Mouse (Mus musculus) heart, embryonic 13.5 days (tissue): Measurements from ENCODE around the gene Stard13. TPM values are rescaled to one million over a fixed set of nuclear protein-coding genes. Genes with fewer than 3 reads are reported as not detected.

Source experiments
- ATAC-seq: fragments of 200-750 bp; cut with Nextera tagmentation; 2 replicates; pipeline ENCODE4 v1.8.0; 2017; ENCODE audit warnings: moderate TSS enrichment; ENCODE audit not compliant: insufficient number of reproducible peaks, low FRiP score, low TSS enrichment; ENCODE audit errors: extremely low read depth
- H3K27ac ChIP-seq: fragments of 300-500 bp; sonication (generic); replicated peaks from 2 replicates; pipeline ENCODE4 v1.5.1; 2015; ENCODE audit warnings: moderate library complexity, mild to moderate bottlenecking, inconsistent platforms
- H3K27me3 ChIP-seq: fragments of 300-500 bp; sonication (generic); replicated peaks from 2 replicates; pipeline ENCODE4 v1.6.1; 2015; ENCODE audit warnings: mild to moderate bottlenecking, inconsistent platforms
- H3K36me3 ChIP-seq: fragments of 300-500 bp; sonication (generic); 2 replicates; pipeline ENCODE4 v1.6.1; 2015; ENCODE audit warnings: mild to moderate bottlenecking, inconsistent platforms
- H3K4me1 ChIP-seq: fragments of 300-500 bp; sonication (generic); 2 replicates; pipeline ENCODE4 v1.6.1; 2015; ENCODE audit warnings: inconsistent platforms
- H3K4me2 ChIP-seq: fragments of 300-500 bp; sonication (generic); 2 replicates; pipeline ENCODE4 v1.6.1; 2015; ENCODE audit warnings: inconsistent platforms, mild to moderate bottlenecking, moderate library complexity
- H3K4me3 ChIP-seq: fragments of 300-500 bp; sonication (generic); 2 replicates; pipeline ENCODE4 v1.5.1; 2015; ENCODE audit warnings: moderate library complexity, mild to moderate bottlenecking, inconsistent platforms
- H3K9ac ChIP-seq: fragments of 300-500 bp; sonication (generic); 2 replicates; pipeline ENCODE4 v1.6.1; 2015; ENCODE audit warnings: inconsistent platforms, mild to moderate bottlenecking, moderate library complexity
- H3K9me3 ChIP-seq: fragments of 300-500 bp; sonication (generic); 2 replicates; pipeline ENCODE4 v1.6.1; 2016; ENCODE audit warnings: inconsistent platforms
- WGBS: fragments of 180-500 bp; shearing (Covaris S2); methylation state at CpG from one replicate; pipeline ENCODE4 v1.1.7; 2015; ENCODE audit warnings: mixed read lengths; 5-methylcytosine and 5-hydroxymethylcytosine counted together
- polyA plus RNA-seq: library from polyadenylated mRNA; unstranded; fragments of >200 nt; fragmentation: Nextera tagmentation; extraction: Ambion mirVana; gene quantifications from 2 replicates; pipeline ENCODE4 v1.2.1, GENCODE M21; 2015

The Stard13 gene
- 3.8 and 4.7 TPM in 2 replicates for polyA plus RNA-seq

- H3K27me3 ChIP-seq: peaks cover 31% of the 10 kb centered on the region
- ATAC-seq: no peak; the same call in 1 of the 2 replicates
- H3K9me3 ChIP-seq: no peaks in the 10 kb centered on the region
- H3K27ac ChIP-seq: no peak within 1 kb of the TSS
- H3K4me3 ChIP-seq: peak within 1 kb of the TSS; percentile 67
- H3K9ac ChIP-seq: peak within 1 kb of the TSS; percentile 84
- peak within 1 kb of the TSS; percentile 99 for H3K4me2 ChIP-seq
- WGBS: under 1% methylated on average over 48 of the region's 49 CpGs
- H3K36me3 ChIP-seq: no peaks in the 10 kb centered on the region
- peaks cover 13% of the 10 kb centered on the region for H3K4me1 ChIP-seq
Observed at GRCm38 (mm10) chr5:151233400-151234031, at the start of gene Stard13. Stard13 (minus strand) TSS chr5:151233836.

GRCm38 (mm10) chr5:151279531-151279930 lies 45.9 kb upstream of the Stard13 start:
- 77% methylated on average over 7 of the region's 7 CpGs for whole genome bisulfite sequencing
- Histone ChIP-seq H3K4me1 (peaks cover 3% of the 10 kb centered on the region; the same call in 1 of the 2 replicates), H3K4me3 (no peak overlapping the region), H3K4me2 (no peak overlapping the region), H3K9ac (no peak overlapping the region), H3K27ac (no peak overlapping the region), H3K36me3 (no peaks in the 10 kb centered on the region), H3K27me3 (no peaks in the 10 kb centered on the region), H3K9me3 (no peaks in the 10 kb centered on the region)
- ATAC-seq: no peak

GRCm38 (mm10) chr5:151277927-151278326 lies 44.3 kb upstream of the Stard13 start:
- WGBS: 74% methylated on average over 6 of the region's 6 CpGs
- no peak for ATAC-seq

GRCm38 (mm10) chr5:151275986-151276385 lies 42.4 kb upstream of the Stard13 start:
- ATAC-seq: no peak
- H3K4me1 ChIP-seq: no peaks in the 10 kb centered on the region
- WGBS: 84% methylated on average over 2 of the region's 2 CpGs
- no peak overlapping the region for H3K27ac ChIP-seq
- no peaks in the 10 kb centered on the region for H3K36me3 ChIP-seq
- H3K9ac ChIP-seq: no peak overlapping the region
- H3K4me2 ChIP-seq: no peak overlapping the region
- H3K4me3 ChIP-seq: no peak overlapping the region
- H3K9me3 ChIP-seq: no peaks in the 10 kb centered on the region
- no peaks in the 10 kb centered on the region for H3K27me3 ChIP-seq

More at GRCm38 (mm10) chr5:151277927-151278326, 44.3 kb upstream of the Stard13 start:
- no peaks in the 10 kb centered on the region for H3K4me1 ChIP-seq
- no peak overlapping the region for H3K9ac ChIP-seq
- no peak overlapping the region for H3K4me2 ChIP-seq
- no peaks in the 10 kb centered on the region for H3K36me3 ChIP-seq
- H3K27me3 ChIP-seq: no peaks in the 10 kb centered on the region
- H3K27ac ChIP-seq: no peak overlapping the region
- no peaks in the 10 kb centered on the region for H3K9me3 ChIP-seq
- no peak overlapping the region for H3K4me3 ChIP-seq

- no peak overlapping the region for H3K4me3 ChIP-seq
- no peak overlapping the region for H3K4me2 ChIP-seq
- H3K27me3 ChIP-seq: no peaks in the 10 kb centered on the region
- 53% methylated on average over 6 of the region's 6 CpGs for WGBS
- no peak overlapping the region for H3K9ac ChIP-seq
- no peak for ATAC-seq
- H3K9me3 ChIP-seq: no peaks in the 10 kb centered on the region
- H3K4me1 ChIP-seq: no peaks in the 10 kb centered on the region
- no peaks in the 10 kb centered on the region for H3K36me3 ChIP-seq
- H3K27ac ChIP-seq: no peak overlapping the region
Observed at GRCm38 (mm10) chr5:151274265-151274664, 40.6 kb upstream of the Stard13 start.

GRCm38 (mm10) chr5:151270815-151271214 lies 37.2 kb upstream of the Stard13 start:
- no peak for ATAC-seq
- no peaks in the 10 kb centered on the region for H3K27me3 ChIP-seq
- no peaks in the 10 kb centered on the region for H3K9me3 ChIP-seq
- H3K27ac ChIP-seq: no peak overlapping the region
- H3K9ac ChIP-seq: no peak overlapping the region
- H3K4me1 ChIP-seq: no peaks in the 10 kb centered on the region
- H3K4me3 ChIP-seq: no peak overlapping the region
- no peak overlapping the region for H3K4me2 ChIP-seq
- no peaks in the 10 kb centered on the region for H3K36me3 ChIP-seq
- WGBS: 74% methylated on average over 5 of the region's 5 CpGs

GRCm38 (mm10) chr5:151266896-151267634 lies 33.4 kb upstream of the Stard13 start:
- no peak overlapping the region for H3K4me2 ChIP-seq
- no peak overlapping the region for H3K27ac ChIP-seq
- no peaks in the 10 kb centered on the region for H3K9me3 ChIP-seq
- no peak overlapping the region for H3K9ac ChIP-seq
- no peaks in the 10 kb centered on the region for H3K4me1 ChIP-seq
- no peak for ATAC-seq
- no peaks in the 10 kb centered on the region for H3K36me3 ChIP-seq
- no peaks in the 10 kb centered on the region for H3K27me3 ChIP-seq
- H3K4me3 ChIP-seq: no peak overlapping the region
- WGBS: 82% methylated on average over 14 of the region's 14 CpGs

- H3K9ac ChIP-seq: no peak overlapping the region
- WGBS: 73% methylated on average over 2 of the region's 2 CpGs
- H3K4me1 ChIP-seq: no peaks in the 10 kb centered on the region
- no peak overlapping the region for H3K4me3 ChIP-seq
- 0 out of 2 replicates have a peak, but pooled peaks cover 3% of the 10 kb centered on the region for H3K27me3 ChIP-seq
- H3K4me2 ChIP-seq: no peak overlapping the region
- ATAC-seq: no peak
- H3K9me3 ChIP-seq: no peaks in the 10 kb centered on the region
- H3K27ac ChIP-seq: no peak overlapping the region
- no peaks in the 10 kb centered on the region for H3K36me3 ChIP-seq
Observed at GRCm38 (mm10) chr5:151261558-151261957, 27.9 kb upstream of the Stard13 start.

- H3K4me2 ChIP-seq: peak overlapping the region; percentile 37
- no peaks in the 10 kb centered on the region for H3K9me3 ChIP-seq
- WGBS: 47% methylated on average over 8 of the region's 8 CpGs
- no peak overlapping the region for H3K27ac ChIP-seq
- H3K36me3 ChIP-seq: no peaks in the 10 kb centered on the region
- no peak overlapping the region for H3K9ac ChIP-seq
- 0 out of 2 replicates have a peak, but pooled peaks cover 10% of the 10 kb centered on the region for H3K27me3 ChIP-seq
- H3K4me1 ChIP-seq: peaks cover 21% of the 10 kb centered on the region
- no peak for ATAC-seq
- no peak overlapping the region for H3K4me3 ChIP-seq
Observed at GRCm38 (mm10) chr5:151252213-151252612, 18.6 kb upstream of the Stard13 start.

GRCm38 (mm10) chr5:151251656-151252055 lies 18.0 kb upstream of the Stard13 start:
- 46% methylated on average over 8 of the region's 8 CpGs for WGBS
- H3K27ac ChIP-seq: no peak overlapping the region
- ATAC-seq: no peak

GRCm38 (mm10) chr5:151248671-151249620 lies 15.3 kb upstream of the Stard13 start:
- ATAC-seq: no peak
- Histone ChIP-seq H3K4me1 (peaks cover 41% of the 10 kb centered on the region), H3K9ac (peak overlapping the region; percentile 19; the same call in 1 of the 2 replicates), H3K9me3 (no peaks in the 10 kb centered on the region), H3K27me3 (peaks cover 18% of the 10 kb centered on the region; the same call in 1 of the 2 replicates), H3K27ac (no peak overlapping the region), H3K36me3 (no peaks in the 10 kb centered on the region), H3K4me3 (no peak overlapping the region), H3K4me2 (peak overlapping the region; percentile 37)
- WGBS: 55% methylated on average over 10 of the region's 10 CpGs

More at GRCm38 (mm10) chr5:151251656-151252055, 18.0 kb upstream of the Stard13 start:
- Histone ChIP-seq H3K36me3 (no peaks in the 10 kb centered on the region), H3K27me3 (0 out of 2 replicates have a peak, but pooled peaks cover 10% of the 10 kb centered on the region), H3K4me1 (peaks cover 26% of the 10 kb centered on the region), H3K9me3 (no peaks in the 10 kb centered on the region), H3K4me3 (no peak overlapping the region), H3K9ac (no peak overlapping the region), H3K4me2 (no peak overlapping the region)
